Mouse (Mus musculus) thymus, adult 2 months (tissue): Measurements from ENCODE around the gene Tpcn1. TPM values are rescaled to one million over a fixed set of nuclear protein-coding genes. Genes with fewer than 3 reads are reported as not detected.

Experiments used
- DNase-seq: peaks from one replicate; pipeline ENCODE4 v3.0.0; 2021
- H3K27ac ChIP-seq: fragments of 200-500 bp; 2 replicates; pipeline ENCODE4 v1.5.1; 2012; ENCODE audit warnings: low read length, control low read depth; ENCODE audit not compliant: control insufficient read depth, insufficient read depth
- H3K27me3 ChIP-seq: fragments of 200-500 bp; 2 replicates; pipeline ENCODE4 v1.6.1; 2012; ENCODE audit warnings: mild to moderate bottlenecking, low read length, moderate library complexity, mixed read lengths; ENCODE audit not compliant: control insufficient read depth, insufficient read depth
- H3K36me3 ChIP-seq: fragments of 200-500 bp; 2 replicates; pipeline ENCODE4 v1.6.1; 2012; ENCODE audit warnings: mild to moderate bottlenecking, low read length, moderate library complexity; ENCODE audit not compliant: control insufficient read depth, insufficient read depth
- H3K4me1 ChIP-seq: fragments of 200-500 bp; replicated peaks from 2 replicates; pipeline ENCODE4 v1.6.1; 2012; ENCODE audit warnings: low read length; ENCODE audit not compliant: control insufficient read depth, insufficient read depth
- H3K4me3 ChIP-seq: fragments of 200-500 bp; 2 replicates; pipeline ENCODE4 v1.5.1; 2012; ENCODE audit warnings: mild to moderate bottlenecking, low read length, control low read depth, moderate library complexity; ENCODE audit not compliant: control insufficient read depth, insufficient read depth
- CTCF ChIP-seq: fragments of 200-500 bp; IDR thresholded peaks from 2 replicates; pipeline ENCODE4 v1.5.1; 2012; ENCODE audit warnings: mild to moderate bottlenecking, control low read depth, low read length, moderate library complexity, borderline replicate concordance; ENCODE audit not compliant: control insufficient read depth, poor library complexity, insufficient read depth; ENCODE audit errors: extremely low read depth
- POLR2A ChIP-seq: fragments of 200-500 bp; IDR thresholded peaks from 2 replicates; pipeline ENCODE4 v1.6.1; 2012; ENCODE audit warnings: mild to moderate bottlenecking, low read length, control low read depth, moderate library complexity; ENCODE audit not compliant: control insufficient read depth, poor library complexity, insufficient read depth; ENCODE audit errors: extremely low read depth
- WGBS: fragments of 180-500 bp; shearing (Covaris S2); methylation state at CpG from one replicate; pipeline ENCODE4 v1.1.7; 2018; 5-methylcytosine and 5-hydroxymethylcytosine counted together
- polyA plus RNA-seq: library from polyadenylated mRNA; depleted of rRNA; stranded (reverse); fragments of >200 nt; gene quantifications from 2 replicates; pipeline ENCODE4 v1.2.3, GENCODE M21; 2012

The Tpcn1 gene
- polyA plus RNA-seq, 1 experiment = 203 TPM

DNA sequence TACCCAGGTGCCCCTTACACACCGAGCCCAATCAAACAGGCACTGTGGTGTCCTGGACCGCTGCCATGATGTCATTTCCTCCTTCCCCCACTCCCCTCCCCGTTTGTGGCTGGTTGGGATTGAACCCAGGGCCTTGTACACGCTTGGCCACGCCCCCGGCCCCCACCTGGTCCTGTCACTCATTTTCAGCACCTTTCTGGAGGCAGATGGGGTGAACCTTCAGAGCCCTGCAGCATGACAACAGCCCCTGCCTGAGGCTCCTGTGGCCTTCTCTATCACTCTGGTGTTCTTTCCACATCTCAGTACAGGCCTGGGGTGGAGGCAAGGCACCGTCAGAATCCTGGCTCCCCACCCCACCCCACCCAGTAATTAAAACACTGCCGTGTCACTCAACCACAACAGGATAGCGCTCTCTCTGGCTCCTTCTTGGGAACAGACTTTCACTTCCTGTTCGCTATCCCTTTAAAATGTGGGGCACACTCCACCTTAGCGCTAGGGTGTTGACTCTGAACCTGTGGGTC is 11.6 kb downstream of the Tpcn1 start:
- DNase-seq = peak; percentile 57
- Histone ChIP-seq H3K27me3 (no peaks in the 10 kb centered on the region), H3K4me1 (peaks cover 49% of the 10 kb centered on the region), H3K27ac (peak overlapping the region; percentile 53), H3K4me3 (no peak overlapping the region), H3K36me3 (peaks cover 4% of the 10 kb centered on the region; the same call in 1 of the 2 replicates)
- WGBS = 13% methylated on average over 11 of the region's 11 CpGs
- TF ChIP-seq CTCF = no peak
- 0 out of 2 replicates have a peak, but pooled peaks have one; percentile 23 for TF ChIP-seq POLR2A

DNA sequence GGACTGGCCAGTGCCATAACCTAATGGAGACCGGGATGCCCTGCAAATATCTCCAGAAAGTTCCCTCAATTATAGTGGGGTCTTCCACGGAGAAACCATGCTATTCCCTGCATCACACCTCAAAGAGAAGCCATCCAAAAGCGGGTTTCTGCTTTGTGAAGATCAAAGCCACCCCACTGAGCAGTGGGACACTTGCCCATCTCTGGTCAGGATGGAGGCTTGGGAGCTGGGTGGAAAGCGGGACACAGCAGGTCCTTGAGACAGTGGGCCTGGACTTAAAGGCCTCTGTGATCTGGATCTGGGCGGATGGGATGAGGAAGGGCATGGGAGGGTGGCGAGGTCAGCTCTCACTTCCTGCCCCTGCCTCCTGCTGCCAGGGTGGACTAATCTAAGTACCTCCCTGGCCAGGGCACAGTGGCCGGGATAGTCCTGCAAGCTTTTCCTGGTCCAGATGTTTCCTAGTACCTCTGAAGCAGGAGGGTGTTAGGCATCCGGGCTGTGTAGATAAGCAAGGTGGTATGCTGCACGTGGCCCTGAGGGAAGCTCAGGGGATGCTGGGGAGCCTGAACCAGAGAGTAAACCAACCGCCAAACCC is 13.9 kb downstream of the Tpcn1 start:
- peaks cover 41% of the 10 kb centered on the region for H3K4me1 ChIP-seq
- H3K27ac ChIP-seq = no peak overlapping the region
- H3K27me3 ChIP-seq = no peaks in the 10 kb centered on the region
- H3K36me3 ChIP-seq = no peaks in the 10 kb centered on the region
- no peak overlapping the region for H3K4me3 ChIP-seq
- 93% methylated on average over 10 of the region's 10 CpGs for WGBS
- TF ChIP-seq CTCF (no peak), POLR2A (no peak)
- no peak for DNase-seq

DNA sequence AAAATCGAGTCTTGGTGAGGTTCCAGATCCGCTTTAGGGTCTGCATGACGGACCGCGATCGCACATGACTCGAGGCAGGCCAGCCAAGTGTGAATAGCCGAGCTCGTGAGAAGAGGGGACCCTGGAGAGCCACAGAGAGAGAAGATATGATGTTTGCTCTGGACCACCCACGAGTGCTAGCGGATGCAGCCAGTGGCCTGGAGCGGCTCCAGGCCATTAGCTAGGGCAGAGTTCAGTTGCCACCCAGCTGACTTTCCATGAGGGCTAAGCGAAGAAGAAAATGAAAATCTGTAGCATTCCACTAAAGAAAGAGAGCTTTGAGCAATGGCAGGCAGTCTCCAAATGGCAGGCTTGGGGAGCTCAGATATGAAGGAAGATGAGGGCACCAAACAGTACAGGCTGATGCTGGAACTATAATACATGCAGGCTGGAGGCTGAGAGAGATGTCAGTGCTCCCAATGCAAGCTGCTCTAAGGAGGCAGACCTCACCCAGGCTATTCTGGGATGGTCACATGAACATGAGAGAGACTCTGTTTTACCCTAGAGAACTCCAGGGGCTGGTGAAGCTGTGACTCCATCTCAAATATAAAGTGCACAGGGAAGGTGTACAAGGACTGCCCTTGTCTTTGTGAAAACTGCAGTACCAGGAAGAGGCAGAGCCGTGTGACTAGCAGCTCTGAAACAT is 17.3 kb downstream of the Tpcn1 start:
- 93% methylated on average over 14 of the region's 14 CpGs for WGBS
- H3K27ac ChIP-seq = no peak overlapping the region
- peaks cover 15% of the 10 kb centered on the region for H3K4me1 ChIP-seq
- no peak overlapping the region for H3K4me3 ChIP-seq
- no peaks in the 10 kb centered on the region for H3K27me3 ChIP-seq
- H3K36me3 ChIP-seq = no peaks in the 10 kb centered on the region
- DNase-seq = no peak
- TF ChIP-seq POLR2A (no peak), CTCF (no peak)

DNA sequence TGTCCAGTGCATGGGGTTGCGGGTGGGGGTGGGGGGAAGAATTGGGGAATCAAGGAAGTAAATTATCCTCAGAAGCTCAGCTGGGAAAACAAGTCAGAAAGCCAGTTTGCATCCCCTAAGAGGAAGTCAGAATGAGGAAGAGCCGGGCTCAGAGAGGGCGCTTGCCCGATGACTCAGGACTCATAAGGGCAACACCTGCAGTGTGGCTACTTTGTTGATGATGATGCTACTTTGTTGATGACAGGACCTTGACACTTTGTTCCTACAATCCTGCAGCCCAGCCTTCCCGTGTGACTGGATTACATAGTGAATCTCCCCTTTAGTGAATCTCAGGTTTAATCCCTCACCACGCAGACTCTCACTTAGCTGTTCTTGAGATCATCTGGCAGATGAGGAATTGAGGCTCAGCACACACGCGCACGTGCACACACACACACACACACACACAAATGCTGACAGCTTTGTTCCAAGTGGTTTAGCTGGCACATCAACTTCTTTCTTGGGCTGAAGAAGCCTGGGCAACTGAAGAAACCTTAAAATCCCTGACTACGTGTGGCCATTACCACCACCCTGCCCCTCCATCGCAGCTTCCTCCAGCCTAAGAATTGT is 18.1 kb downstream of the Tpcn1 start:
- Histone ChIP-seq H3K4me3 (no peak overlapping the region), H3K27me3 (no peaks in the 10 kb centered on the region), H3K27ac (no peak overlapping the region), H3K4me1 (peaks cover 17% of the 10 kb centered on the region), H3K36me3 (no peaks in the 10 kb centered on the region)
- 61% methylated on average over 11 of the region's 11 CpGs for WGBS
- TF ChIP-seq POLR2A (no peak), CTCF (no peak)
- DNase-seq = no peak

DNA sequence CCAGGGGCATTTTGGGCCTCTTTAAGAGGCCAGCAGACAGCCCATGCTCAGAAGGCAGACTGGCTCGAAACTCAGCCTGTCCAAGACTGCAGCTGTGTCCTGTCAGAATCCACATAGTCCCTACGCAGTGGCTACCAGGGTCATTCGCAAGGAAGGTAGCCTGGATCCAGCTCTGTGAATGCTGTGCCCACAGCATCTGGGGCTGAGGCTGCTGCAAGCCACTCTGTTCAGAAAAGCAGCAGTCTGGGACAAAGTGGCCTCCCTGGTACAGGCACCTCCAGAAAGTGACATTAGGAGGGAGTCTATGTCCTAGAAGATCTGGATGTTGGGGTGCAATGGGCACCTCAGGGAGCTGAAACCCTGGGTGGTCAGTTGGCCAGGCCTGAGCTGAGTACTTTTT is 18.7 kb downstream of the Tpcn1 start:
- no peaks in the 10 kb centered on the region for H3K36me3 ChIP-seq
- WGBS = 96% methylated on average over 3 of the region's 3 CpGs
- no peak overlapping the region for H3K27ac ChIP-seq
- no peak for DNase-seq
- H3K4me3 ChIP-seq = no peak overlapping the region
- H3K4me1 ChIP-seq = peaks cover 17% of the 10 kb centered on the region
- TF ChIP-seq CTCF = no peak
- no peak for TF ChIP-seq POLR2A
- no peaks in the 10 kb centered on the region for H3K27me3 ChIP-seq

DNA sequence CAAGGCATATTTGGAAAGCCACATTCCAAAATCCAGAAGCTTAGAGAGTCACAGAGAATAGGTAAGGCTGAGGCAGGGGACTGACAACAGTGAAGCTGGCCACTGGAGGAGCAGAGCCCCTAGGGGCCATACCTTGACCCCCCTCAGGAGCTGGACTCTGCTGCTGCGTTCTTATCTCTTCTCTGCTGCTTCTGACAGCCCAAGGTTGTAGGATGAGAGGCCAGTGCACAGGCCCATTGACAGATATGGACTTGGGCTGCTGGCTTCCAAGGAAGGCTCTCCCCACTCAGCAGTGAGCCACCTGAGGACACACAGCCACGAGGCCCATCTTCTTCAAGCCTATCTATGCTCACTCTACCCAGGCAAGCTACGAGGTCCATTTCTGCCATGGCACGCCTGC is 19.5 kb downstream of the Tpcn1 start:
- Histone ChIP-seq H3K4me1 (peaks cover 18% of the 10 kb centered on the region), H3K4me3 (no peak overlapping the region), H3K27me3 (no peaks in the 10 kb centered on the region), H3K27ac (no peak overlapping the region), H3K36me3 (no peaks in the 10 kb centered on the region)
- WGBS = 95% methylated on average over 4 of the region's 4 CpGs
- no peak for DNase-seq
- no peak for TF ChIP-seq POLR2A
- no peak for TF ChIP-seq CTCF
